Mouse (Mus musculus) kidney, adult 11 months (tissue): ENCODE measurements around the gene Nudcd3.

Source experiments
- DNase-seq: peaks from one replicate; pipeline ENCODE4 v3.0.0; 2022

The Nudcd3 gene

DNA sequence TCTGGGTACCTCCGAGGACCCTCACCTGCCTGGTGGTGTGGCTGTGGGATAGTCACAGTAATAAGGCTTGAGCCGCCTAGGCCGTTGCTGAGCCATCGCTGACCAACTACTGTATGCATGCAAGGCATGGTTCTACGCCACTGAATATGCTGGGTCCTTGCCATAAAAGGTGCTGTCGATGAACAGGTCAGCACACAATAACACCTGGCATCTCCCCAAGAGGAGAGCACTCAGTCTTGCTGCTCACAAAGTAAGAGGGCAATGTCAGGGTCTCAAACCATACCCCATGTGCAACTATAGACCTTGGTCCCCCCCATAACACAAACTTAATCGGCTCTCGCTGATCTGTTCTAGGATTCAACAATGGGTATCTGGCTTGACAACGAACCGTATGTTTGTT, 141.1 kb downstream of the Nudcd3 start:
- DNase-seq, result no peak
